Mouse (Mus musculus): ENCODE data around the gene Isca2.

Gene Isca2

GRCm38 (mm10) chr12:84819236-84820168 lies 46.5 kb downstream of the Isca2 start:
- DNase-seq (ENCODE audit: low spot score) = peak; percentile 28

GRCm38 (mm10) chr12:84823601-84824000 lies 50.5 kb downstream of the Isca2 start:
- no peak for DNase-seq (ENCODE audit: low spot score)

- DNase-seq (ENCODE audit: low spot score) = no peak
Observed at GRCm38 (mm10) chr12:84824203-84824602, 51.2 kb downstream of the Isca2 start.
